Mouse (Mus musculus): Measurements from ENCODE around the gene Hp. TPM values are rescaled to one million over a fixed set of nuclear protein-coding genes. Genes with fewer than 3 reads are reported as not detected.

Hp gene
- total RNA-seq, 2 experiments from 2014 or later, result 3.8 to 9.2 TPM

DNA sequence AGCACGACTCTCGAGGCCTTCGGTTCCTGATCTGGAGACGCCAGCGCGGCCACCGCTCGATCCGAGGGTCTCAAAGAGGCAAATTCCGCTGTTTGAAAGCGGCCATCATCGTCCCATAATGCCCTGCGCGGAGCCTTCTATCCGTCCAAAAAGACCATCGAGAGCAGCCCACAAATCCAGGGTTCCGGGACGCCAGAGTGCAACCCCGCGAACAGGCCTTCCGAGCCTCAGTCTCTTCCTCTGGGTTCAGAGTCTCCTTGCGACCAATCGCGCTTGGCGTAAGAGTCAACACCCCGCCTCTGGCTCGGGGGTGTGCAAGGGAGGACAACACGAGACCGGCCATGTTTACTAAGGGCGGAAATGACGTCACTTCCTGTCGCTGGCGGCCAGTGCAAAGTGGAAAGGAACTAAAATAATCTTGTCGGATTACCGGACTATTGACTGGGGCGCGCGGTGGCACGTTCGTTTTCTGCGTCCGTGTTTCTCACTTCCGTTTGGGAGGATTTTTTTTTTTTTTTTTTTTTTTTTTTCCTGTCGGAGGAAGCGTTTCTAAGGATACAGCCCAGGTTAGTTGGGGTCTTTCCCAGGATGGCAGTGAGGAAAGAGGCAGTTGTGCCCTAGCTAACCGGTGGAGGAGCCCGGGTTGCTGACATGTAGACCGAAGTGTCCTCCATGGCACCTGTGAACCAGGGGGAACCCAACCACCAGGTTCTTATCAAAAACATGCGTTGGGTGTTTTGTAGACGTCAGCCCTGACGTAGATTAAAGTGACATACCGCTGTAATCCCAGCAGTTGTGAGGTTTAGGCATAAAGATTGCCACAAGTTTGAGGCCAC is 13.3 kb downstream of the Hp start, which contains the start of the genes Dhx38 and Txnl4b:
Gene Dhx38, minus strand, starts transcription at position 364 of the 836 bp plus-strand sequence.
Gene Txnl4b, plus strand, starts transcription at position 395 of the 836 bp plus-strand sequence.
- intact Hi-C loops (cut with DNase I), result loop anchor here (1.0 to 10.0 kb wide), 4 partner anchors 43 to 1981 kb away; partner anchors contain the start of genes Ap1g1, Cmtr2, Dhodh and Psmd7
- DNase-seq (ENCODE audit: low spot score), result peak; percentile 98

DNA sequence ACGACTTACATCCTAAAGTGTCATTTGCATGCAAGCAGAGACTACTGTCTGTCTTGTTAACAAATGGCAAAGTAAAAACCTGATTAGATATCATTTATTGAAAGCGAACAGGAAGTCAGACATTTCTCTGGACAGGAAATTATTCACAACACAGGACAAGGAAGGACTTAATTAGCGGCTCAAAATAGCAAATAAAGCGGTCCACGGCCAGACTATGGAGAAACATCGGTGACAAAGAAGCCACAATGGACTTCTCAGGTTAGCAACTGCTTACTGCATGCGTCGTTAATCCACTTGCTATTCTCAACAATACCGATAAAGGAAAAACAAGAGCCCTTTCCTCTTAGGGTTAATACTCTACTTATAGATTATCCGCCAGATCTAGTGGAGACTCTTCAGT is 14.2 kb downstream of the Hp start:
- no peak for DNase-seq (ENCODE audit: low spot score)
- intact Hi-C loops (cut with DNase I), result loop anchor here (1.0 to 10.0 kb wide), 4 partner anchors 44 to 1980 kb away; partner anchors contain the start of genes Ap1g1, Cmtr2, Dhodh and Psmd7

DNA sequence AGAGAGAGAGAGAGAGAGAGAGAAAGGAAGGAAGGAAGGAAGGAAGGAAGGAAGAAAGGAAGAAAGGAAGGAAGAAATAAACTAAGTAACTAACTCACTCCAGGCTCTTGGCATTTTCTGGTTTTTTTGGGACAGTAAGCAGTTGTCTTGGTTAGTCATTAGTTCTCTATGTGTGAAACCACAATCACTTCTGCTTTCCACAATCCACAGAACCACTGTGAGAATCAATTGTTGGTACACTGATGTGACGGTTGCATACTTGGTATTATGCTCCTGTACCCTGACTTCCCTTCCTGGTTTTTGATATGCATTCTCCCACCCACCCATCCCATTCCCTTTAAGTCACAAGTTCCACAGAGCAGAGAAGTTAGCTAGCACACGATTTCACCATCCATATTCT is 15.1 kb downstream of the Hp start:
- no peak for DNase-seq (ENCODE audit: low spot score)
- intact Hi-C loops (cut with DNase I), result loop anchor here (10.0 kb wide), 1 partner anchor 1979 kb away; the partner anchor contains the start of gene Psmd7

DNA sequence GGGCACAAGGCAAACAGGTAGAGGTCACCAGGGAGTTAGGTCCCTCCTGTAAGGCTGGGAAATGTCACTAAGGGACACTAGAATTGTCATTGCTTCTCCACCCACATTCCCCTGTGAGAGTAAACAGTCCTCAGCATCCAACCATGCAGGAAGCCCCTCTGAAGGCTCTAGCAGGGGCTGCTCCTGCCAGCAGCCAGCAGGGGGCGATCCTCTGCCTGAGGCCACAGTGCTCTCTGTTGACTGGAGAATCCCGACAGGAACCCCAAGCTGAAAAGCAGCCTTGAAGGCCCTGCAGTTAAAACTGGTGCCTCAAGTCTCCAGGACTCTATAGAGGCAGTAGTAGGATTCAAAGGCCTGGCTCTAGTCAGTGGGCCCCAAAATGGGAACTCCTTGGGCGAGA is 27.3 kb downstream of the Hp start:
- DNase-seq (ENCODE audit: low spot score), result no peak

DNA sequence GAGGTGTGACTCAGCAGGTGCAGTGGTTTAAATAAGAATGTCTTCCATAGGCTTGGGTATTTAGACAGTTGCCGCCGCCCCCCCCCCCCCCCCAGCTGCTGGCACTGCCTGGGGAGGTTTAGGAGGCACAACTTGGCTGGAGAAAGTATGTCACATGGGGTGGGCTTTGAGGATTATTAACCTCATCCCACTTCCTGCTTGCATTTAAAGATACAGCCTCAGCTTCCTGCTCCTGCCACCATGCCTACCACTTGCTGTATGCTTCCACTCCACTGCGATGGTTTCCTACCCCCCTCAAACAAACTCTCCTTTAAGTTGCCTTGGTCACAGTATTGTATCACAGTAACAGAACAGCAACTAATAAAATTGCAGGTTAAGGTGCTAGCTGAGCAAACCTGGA is 34.9 kb downstream of the Hp start:
- DNase-seq (ENCODE audit: low spot score), result no peak
- intact Hi-C loops (cut with DNase I), result no loop called here

More for the DNA sequence above, 27.3 kb downstream of the Hp start:
- intact Hi-C loops (cut with DNase I), result no loop called here

DNA sequence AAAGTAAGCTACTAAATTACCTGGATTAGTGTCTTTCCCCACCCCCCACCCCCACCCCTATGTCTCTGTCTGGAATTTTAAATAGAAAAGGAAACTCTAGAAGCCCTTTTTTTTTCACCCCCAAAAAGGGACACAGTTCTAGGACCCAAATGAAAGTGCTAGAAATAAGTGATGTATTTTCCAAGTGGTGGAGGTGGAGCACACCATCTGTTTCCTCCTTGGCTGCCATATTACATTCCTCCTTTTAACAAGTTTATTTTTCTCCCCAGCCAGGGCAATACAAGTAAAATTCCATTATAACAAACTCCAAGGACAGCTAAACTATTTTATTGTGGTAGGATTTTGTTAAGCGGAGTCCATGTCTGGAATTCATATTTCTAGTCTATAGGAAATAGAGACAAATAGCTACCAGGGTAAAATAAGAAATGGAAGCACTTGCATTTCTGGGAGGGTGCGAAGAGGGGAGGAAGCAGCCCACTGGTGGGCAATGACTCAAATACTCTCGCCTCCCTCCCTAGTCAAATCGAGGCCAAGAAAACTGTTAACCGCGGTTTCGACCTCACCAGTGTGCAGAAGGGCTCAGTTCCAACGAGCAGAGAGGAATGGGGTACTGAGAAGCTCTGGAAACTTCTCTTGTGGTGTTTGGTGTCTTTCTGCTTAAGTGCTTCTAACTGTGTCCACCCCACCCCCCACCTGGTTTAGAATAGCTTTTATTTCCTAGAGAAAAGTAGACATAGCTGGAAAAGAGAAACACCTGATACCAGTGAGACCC is 36.0 kb downstream of the Hp start:
- no peak for DNase-seq (ENCODE audit: low spot score)
- intact Hi-C loops (cut with DNase I), result no loop called here

DNA sequence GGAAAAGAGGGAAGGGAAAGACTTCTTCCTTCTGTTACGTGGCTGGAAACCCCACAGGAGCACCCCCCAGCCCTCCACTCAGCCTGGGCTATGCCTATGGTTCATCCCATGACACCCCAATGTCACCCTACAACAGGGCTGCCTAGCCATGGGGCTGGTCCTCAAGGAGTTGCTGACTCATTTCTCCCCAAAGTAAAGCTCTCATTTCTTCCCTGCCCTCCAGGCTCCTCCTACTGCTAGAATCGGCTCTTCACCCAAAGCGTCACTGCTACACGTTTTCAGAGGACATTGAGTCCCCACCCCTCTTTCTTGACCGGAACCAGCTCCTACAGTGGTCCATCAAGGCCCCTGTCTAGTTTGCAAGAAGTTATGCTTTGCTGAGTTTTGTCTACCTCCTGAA is 36.8 kb downstream of the Hp start:
- no peak for DNase-seq (ENCODE audit: low spot score)
- intact Hi-C loops (cut with DNase I), result no loop called here

DNA sequence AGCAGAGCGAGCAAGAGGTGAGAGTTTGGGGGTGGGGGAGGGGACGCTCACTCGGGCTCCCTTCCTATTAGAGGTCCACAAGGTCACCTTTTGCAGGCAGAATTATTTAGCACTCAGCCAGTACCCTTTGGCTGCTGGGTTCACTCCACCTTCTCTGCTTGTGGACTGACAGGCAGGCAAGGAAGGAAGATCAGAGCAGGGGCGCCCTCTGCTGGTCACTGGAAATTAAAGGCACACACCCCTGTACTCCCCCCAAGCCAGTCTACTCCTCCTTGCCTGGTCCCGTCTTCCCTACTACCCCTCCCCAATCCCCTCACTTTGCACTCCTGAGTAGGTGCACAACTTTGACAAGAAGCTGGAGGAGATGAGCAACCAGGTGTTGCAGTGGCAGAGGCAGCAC is 42.3 kb downstream of the Hp start:
- no peak for DNase-seq (ENCODE audit: low spot score)
- intact Hi-C loops (cut with DNase I), result loop anchor here (5.0 to 10.0 kb wide), 2 partner anchors 1724 to 1932 kb away; no protein-coding TSS in a partner anchor

DNA sequence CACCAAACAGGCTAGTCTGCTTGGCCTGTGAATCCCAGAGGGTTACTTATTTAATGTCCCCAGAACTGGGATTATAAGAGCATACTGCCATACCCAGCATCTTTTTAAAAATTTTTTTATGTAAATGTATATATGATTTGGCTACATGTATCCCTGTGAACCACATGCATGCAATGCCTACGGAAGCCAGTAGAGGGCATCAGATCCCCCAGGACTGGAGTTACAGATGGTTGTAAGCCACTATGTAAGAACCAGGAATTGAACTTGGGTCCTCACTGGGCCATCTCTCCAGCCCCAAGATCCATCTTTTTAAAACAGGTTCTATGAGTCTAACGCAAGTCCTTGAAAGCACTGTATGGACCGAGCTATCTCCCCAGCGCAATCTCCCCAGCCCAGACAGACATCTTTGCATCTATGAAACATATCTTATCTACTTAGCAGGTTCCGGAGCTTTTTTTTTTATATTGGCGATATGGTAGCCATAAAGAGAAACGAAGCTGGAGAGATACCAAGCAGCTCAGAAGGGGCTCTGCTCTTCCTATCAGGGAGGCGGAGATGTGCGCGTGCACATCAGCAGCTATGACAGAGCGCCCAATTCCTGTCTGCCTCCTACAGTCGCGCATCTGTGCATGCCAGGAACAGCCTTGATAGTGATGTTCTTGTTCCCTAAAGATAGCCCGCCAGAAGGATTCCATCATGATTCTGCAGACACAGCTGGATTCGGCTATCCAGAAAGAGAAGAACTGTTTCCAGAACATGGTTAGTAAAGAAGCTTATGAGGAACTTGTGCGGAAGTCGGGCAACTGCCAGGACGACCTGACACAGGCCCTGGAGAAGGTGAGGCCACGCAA is 43.6 kb downstream of the Hp start:
- intact Hi-C loops (cut with DNase I), result loop anchor here (5.0 to 10.0 kb wide), 2 partner anchors 1723 to 1931 kb away; no protein-coding TSS in a partner anchor
- DNase-seq (ENCODE audit: low spot score), result no peak

Other genes with a start within 250 kb of the Hp start
- gene Pmfbp1, start 85.1 kb downstream of the Hp start, total RNA-seq (2021), result not detected
- gene Dhx38, start 13.3 kb downstream of the Hp start, total RNA-seq (2021), result 10 to 100 TPM; 11.6 to 12.5 TPM
- 1 to 10 TPM; 4.1 to 4.9 TPM for gene Txnl4b, start 13.3 kb downstream of the Hp start, total RNA-seq (2021)
- gene Dhodh, start 29.5 kb upstream of the Hp start, total RNA-seq (2021), result 10 to 100 TPM; 17.7 to 19.6 TPM
- not detected for gene Pkd1l3, start 35.3 kb upstream of the Hp start, total RNA-seq (2021)
- gene Ist1, start 114.1 kb upstream of the Hp start, total RNA-seq (2021), result 10 to 100 TPM; 36.7 to 45.7 TPM
- 1 to 10 TPM; 6.1 to 7.3 TPM for gene Zfp821, start 126.4 kb upstream of the Hp start, total RNA-seq (2021)
- gene Atxn1l, start 158.6 kb upstream of the Hp start, total RNA-seq (2021), result 10 to 100 TPM; 20.1 to 20.5 TPM
- gene Ap1g1, start 199.4 kb upstream of the Hp start, total RNA-seq (2021), result 10 to 100 TPM; 38.0 to 41.4 TPM